Mouse (Mus musculus) embryo, embryonic 10.5 days (tissue): Measurements from ENCODE around the gene Gm21680.
"Not testable (repeated sequence)": the region's sequence is repeated elsewhere in the genome, so short reads cannot be mapped to it uniquely, and the experiment has no call there.

Source experiments
- DNase-seq: peaks from one replicate; pipeline ENCODE4 v3.0.0-alpha.2; 2015; ENCODE audit warnings: low spot score

Gene Gm21680

GRCm38 (mm10) chr5:25972563-25972962, at the start of gene Gm21680:
Gm21680 (minus strand) TSS chr5:25972663.
- DNase-seq: not testable (repeated sequence)

- not testable (repeated sequence) for DNase-seq
Observed at GRCm38 (mm10) chr5:26007697-26008096, 35.2 kb upstream of the Gm21680 start.

- peak; percentile 72 for DNase-seq
Observed at GRCm38 (mm10) chr5:26006937-26007695, 34.7 kb upstream of the Gm21680 start.

GRCm38 (mm10) chr5:26004698-26005097, 32.2 kb upstream of the Gm21680 start, which contains the start of gene Gm1979:
Gm1979 (minus strand) TSS chr5:26004798.
- DNase-seq: not testable (repeated sequence)

GRCm38 (mm10) chr5:25988550-25988949, 16.1 kb upstream of the Gm21680 start, which contains the start of gene Gm21698:
Gm21698 (minus strand) TSS chr5:25988650.
- not testable (repeated sequence) for DNase-seq

GRCm38 (mm10) chr5:25957050-25957449, 15.4 kb downstream of the Gm21680 start:
- not testable (repeated sequence) for DNase-seq

- not testable (repeated sequence) for DNase-seq
Observed at GRCm38 (mm10) chr5:25956611-25957010, 15.9 kb downstream of the Gm21680 start.

GRCm38 (mm10) chr5:25954317-25954716, 18.1 kb downstream of the Gm21680 start, which contains the start of gene Gm21671:
Gm21671 (minus strand) TSS chr5:25954417.
- DNase-seq: not testable (repeated sequence)

- not testable (repeated sequence) for DNase-seq
Observed at GRCm38 (mm10) chr5:25945391-25945790, 27.1 kb downstream of the Gm21680 start.

- not testable (repeated sequence) for DNase-seq
Observed at GRCm38 (mm10) chr5:25942281-25942680, 30.2 kb downstream of the Gm21680 start, which contains the start of gene Gm21663. Gm21663 (minus strand) TSS chr5:25942381.
